Mouse (Mus musculus): ENCODE results near the gene Fgd6. TPM values are rescaled to one million over a fixed set of nuclear protein-coding genes. Genes with fewer than 3 reads are reported as not detected.

The Fgd6 gene
- polyA plus RNA-seq, 1 experiment, result 5.3 TPM

DNA sequence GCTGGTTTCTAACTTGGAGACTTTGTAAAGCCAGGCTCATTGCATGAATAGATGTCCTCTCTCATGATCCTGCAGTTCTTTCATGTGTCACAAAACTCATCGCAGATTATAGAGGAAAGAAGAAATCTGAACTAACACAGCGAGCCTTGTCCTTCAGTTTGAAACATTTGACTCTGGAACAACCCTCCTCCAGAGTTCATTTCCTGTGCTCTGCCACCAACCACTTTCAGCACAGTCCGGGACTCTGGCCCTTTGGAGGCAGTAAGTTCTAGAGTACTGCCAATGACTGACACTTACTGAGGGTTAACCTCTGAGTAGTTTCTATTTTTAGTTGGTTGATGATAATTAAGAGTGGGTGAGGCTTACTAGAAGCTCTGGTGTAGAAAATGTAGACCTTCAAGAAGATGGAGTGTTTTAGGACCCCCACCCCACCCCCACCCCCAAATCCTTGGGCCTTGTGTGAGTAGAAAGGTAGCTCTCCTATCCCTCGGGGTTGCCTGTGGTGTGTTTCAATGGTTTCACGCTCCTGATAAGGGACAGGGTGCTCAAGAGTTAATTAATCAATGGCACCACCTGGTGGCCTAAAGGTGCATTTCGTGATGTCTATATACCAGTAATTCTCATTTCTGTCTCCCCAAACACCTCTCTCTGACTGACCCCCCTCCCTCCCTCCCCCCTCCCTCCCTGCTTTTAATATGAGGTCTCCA is 80.2 kb downstream of the Fgd6 start:
- Histone ChIP-seq H3K4me3 (ENCODE audit: low read depth, low read length) (no peak overlapping the region), H3K9ac (ENCODE audit: low read depth, poor library complexity, severe bottlenecking) (no peak overlapping the region), H3K27me3 (ENCODE audit: control insufficient read depth, insufficient read depth, low read length, poor library complexity, severe bottlenecking) (no peaks in the 10 kb centered on the region; the same call in 1 of the 2 replicates), H3K9me3 (replicated peaks; ENCODE audit: control insufficient read depth, insufficient read depth, low read length, poor library complexity, severe bottlenecking) (no peaks in the 10 kb centered on the region), H3K4me1 (ENCODE audit: control insufficient read depth, insufficient read depth, low read length) (no peaks in the 10 kb centered on the region), H3K27ac (ENCODE audit: insufficient read depth, low read length) (no peak overlapping the region), H3K36me3 (ENCODE audit: control insufficient read depth, insufficient read depth, low read length, poor library complexity, severe bottlenecking) (no peaks in the 10 kb centered on the region)
- TF ChIP-seq CTCF (IDR thresholded peaks at IDR 0.05; ENCODE audit: low read depth, low read length) (no peak), POLR2A (IDR thresholded peaks at IDR 0.05; ENCODE audit: insufficient read depth, low read length) (no peak), EP300 (IDR thresholded peaks at IDR 0.05; ENCODE audit: insufficient read depth, low read depth, low read length) (no peak)

DNA sequence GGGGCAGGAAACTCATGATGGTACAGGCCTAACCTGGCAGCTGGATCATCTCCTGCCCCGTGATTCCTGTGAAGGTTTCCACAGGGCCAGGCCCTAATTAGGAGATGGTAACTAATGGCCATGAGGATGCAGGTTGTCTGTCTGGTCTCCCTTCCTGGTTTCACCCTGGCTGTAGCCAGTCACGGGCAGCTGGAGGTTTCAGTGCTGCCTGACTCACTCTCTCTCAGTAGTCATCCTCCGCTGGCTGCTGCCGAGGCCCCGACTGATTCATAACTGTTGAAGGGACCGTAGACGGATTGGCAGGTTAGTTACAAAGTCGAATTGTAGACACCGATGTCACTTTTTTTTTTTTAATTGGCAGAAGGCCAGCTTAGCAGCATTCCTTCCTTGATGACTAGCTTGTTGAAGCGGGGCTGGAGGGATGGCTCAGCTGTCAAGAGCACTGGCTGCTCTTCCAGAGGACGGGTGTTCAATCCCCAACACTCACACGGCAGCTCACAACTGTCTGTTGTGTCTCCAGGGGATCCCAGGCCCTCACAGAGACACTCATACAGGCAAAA is 81.1 kb downstream of the Fgd6 start:
- Histone ChIP-seq H3K9ac (ENCODE audit: low read depth, poor library complexity, severe bottlenecking) (no peak overlapping the region), H3K36me3 (ENCODE audit: control insufficient read depth, insufficient read depth, low read length, poor library complexity, severe bottlenecking) (no peaks in the 10 kb centered on the region), H3K4me3 (ENCODE audit: low read depth, low read length) (no peak overlapping the region), H3K4me1 (ENCODE audit: control insufficient read depth, insufficient read depth, low read length) (no peaks in the 10 kb centered on the region), H3K9me3 (replicated peaks; ENCODE audit: control insufficient read depth, insufficient read depth, low read length, poor library complexity, severe bottlenecking) (no peaks in the 10 kb centered on the region), H3K27ac (ENCODE audit: insufficient read depth, low read length) (no peak overlapping the region), H3K27me3 (ENCODE audit: control insufficient read depth, insufficient read depth, low read length, poor library complexity, severe bottlenecking) (no peaks in the 10 kb centered on the region; the same call in 1 of the 2 replicates)
- no peak for TF ChIP-seq POLR2A (IDR thresholded peaks at IDR 0.05; ENCODE audit: insufficient read depth, low read length)

DNA sequence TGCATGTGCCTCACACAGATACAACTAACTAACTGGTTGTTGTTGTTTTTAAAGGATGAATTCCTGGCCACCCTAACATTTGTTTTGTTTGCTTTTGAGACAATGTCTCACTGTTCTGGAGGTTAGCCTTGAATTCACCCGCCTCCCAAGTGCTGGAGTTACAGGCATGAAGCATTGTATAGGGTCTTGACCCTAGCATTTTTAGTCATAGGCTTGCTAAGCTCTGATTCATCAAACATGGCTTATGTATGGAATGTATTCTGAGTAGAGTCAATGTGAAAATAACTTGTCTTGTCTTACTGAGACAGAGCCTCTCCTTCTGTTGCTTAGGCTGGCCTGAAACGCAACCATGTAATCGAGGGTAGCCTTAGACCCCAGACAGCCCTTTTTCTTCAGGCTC is 82.1 kb downstream of the Fgd6 start:
- no peaks in the 10 kb centered on the region for H3K9me3 ChIP-seq (replicated peaks; ENCODE audit: control insufficient read depth, insufficient read depth, low read length, poor library complexity, severe bottlenecking)
- no peaks in the 10 kb centered on the region for H3K27me3 ChIP-seq (ENCODE audit: control insufficient read depth, insufficient read depth, low read length, poor library complexity, severe bottlenecking)
- H3K27ac ChIP-seq (ENCODE audit: insufficient read depth, low read length), result no peak overlapping the region
- no peak overlapping the region for H3K4me3 ChIP-seq (ENCODE audit: low read depth, low read length)
- H3K36me3 ChIP-seq (ENCODE audit: control insufficient read depth, insufficient read depth, low read length, poor library complexity, severe bottlenecking), result no peaks in the 10 kb centered on the region
- no peak for TF ChIP-seq CTCF (IDR thresholded peaks at IDR 0.05; ENCODE audit: low read depth, low read length)
- no peak for TF ChIP-seq EP300 (IDR thresholded peaks at IDR 0.05; ENCODE audit: insufficient read depth, low read depth, low read length)
- TF ChIP-seq POLR2A (IDR thresholded peaks at IDR 0.05; ENCODE audit: insufficient read depth, low read length), result no peak
- no peak overlapping the region for H3K9ac ChIP-seq (ENCODE audit: low read depth, poor library complexity, severe bottlenecking)
- H3K4me1 ChIP-seq (ENCODE audit: control insufficient read depth, insufficient read depth, low read length), result no peaks in the 10 kb centered on the region

DNA sequence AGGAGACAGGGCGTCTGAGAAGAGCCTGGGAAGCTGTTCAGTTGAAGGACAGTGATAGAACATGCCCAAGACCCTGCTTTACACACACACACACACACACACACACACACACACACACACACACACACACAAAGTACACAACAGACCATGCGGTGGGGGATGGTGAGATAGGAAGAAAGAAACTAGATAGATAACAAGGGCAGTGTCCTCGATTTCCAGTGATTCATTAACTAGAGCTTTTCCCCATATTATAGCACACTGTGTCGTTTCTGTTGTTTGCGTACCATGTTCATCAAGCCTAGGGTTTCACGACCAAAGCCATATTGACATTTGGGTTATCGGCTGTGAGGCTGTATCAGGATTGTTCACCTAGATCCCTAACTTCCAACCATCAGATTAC is 83.2 kb downstream of the Fgd6 start:
- Histone ChIP-seq H3K9me3 (replicated peaks; ENCODE audit: control insufficient read depth, insufficient read depth, low read length, poor library complexity, severe bottlenecking) (no peaks in the 10 kb centered on the region), H3K4me1 (ENCODE audit: control insufficient read depth, insufficient read depth, low read length) (no peaks in the 10 kb centered on the region), H3K27ac (ENCODE audit: insufficient read depth, low read length) (no peak overlapping the region), H3K4me3 (ENCODE audit: low read depth, low read length) (no peak overlapping the region), H3K27me3 (ENCODE audit: control insufficient read depth, insufficient read depth, low read length, poor library complexity, severe bottlenecking) (no peaks in the 10 kb centered on the region), H3K9ac (ENCODE audit: low read depth, poor library complexity, severe bottlenecking) (no peak overlapping the region), H3K36me3 (ENCODE audit: control insufficient read depth, insufficient read depth, low read length, poor library complexity, severe bottlenecking) (no peaks in the 10 kb centered on the region)
- TF ChIP-seq CTCF (IDR thresholded peaks at IDR 0.05; ENCODE audit: low read depth, low read length) (no peak), POLR2A (IDR thresholded peaks at IDR 0.05; ENCODE audit: insufficient read depth, low read length) (no peak), EP300 (IDR thresholded peaks at IDR 0.05; ENCODE audit: insufficient read depth, low read depth, low read length) (no peak)

DNA sequence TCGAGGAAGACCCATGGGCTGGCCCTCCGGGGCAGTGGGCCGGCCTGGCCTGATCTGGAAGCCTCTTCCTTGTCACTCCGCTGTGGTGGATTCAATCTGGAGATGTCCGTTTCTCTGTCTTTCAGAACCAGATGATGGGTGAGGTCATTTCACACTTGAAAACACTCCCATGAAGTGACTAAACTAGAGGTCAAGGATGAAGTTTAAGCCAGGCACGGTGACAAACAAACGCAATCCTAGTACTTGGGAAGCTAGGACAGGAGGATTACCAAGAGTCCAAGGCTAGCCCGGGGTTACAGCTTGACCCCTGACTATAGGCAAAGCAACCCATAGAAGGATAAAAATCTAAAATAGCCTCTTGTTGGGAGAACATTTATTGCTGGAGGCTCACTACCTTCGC is 84.9 kb downstream of the Fgd6 start:
- H3K36me3 ChIP-seq (ENCODE audit: control insufficient read depth, insufficient read depth, low read length, poor library complexity, severe bottlenecking), result no peaks in the 10 kb centered on the region

DNA sequence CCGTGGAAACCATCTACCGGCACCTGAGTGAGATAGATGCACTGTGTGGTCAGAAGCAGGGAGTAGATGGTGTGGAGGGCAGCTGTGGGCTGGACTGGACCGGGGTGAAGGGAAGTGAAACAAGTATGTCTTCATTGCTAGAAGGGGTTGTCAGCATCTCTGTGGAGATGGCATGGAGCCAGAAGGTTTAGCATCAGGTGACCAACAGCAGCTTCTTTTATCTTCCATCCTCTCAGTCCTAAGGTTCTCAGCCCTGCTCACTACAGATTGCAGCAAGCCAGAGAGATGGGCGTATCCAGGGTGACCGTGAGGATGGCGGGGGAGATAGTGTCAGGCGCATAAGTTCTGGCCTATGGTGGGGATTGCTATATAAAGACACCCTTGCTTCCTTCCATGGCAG is 86.8 kb downstream of the Fgd6 start:
- H3K4me3 ChIP-seq (ENCODE audit: low read depth, low read length), result no peak overlapping the region
- H3K9ac ChIP-seq (ENCODE audit: low read depth, poor library complexity, severe bottlenecking), result no peak overlapping the region
- no peaks in the 10 kb centered on the region for H3K9me3 ChIP-seq (replicated peaks; ENCODE audit: control insufficient read depth, insufficient read depth, low read length, poor library complexity, severe bottlenecking)
- TF ChIP-seq EP300 (IDR thresholded peaks at IDR 0.05; ENCODE audit: insufficient read depth, low read depth, low read length) (no peak), CTCF (IDR thresholded peaks at IDR 0.05; ENCODE audit: low read depth, low read length) (no peak), POLR2A (IDR thresholded peaks at IDR 0.05; ENCODE audit: insufficient read depth, low read length) (no peak)
- H3K27ac ChIP-seq (ENCODE audit: insufficient read depth, low read length), result no peak overlapping the region
- H3K36me3 ChIP-seq (ENCODE audit: control insufficient read depth, insufficient read depth, low read length, poor library complexity, severe bottlenecking), result no peaks in the 10 kb centered on the region
- H3K27me3 ChIP-seq (ENCODE audit: control insufficient read depth, insufficient read depth, low read length, poor library complexity, severe bottlenecking), result no peaks in the 10 kb centered on the region
- H3K4me1 ChIP-seq (ENCODE audit: control insufficient read depth, insufficient read depth, low read length), result no peaks in the 10 kb centered on the region

More for the DNA sequence above, 84.9 kb downstream of the Fgd6 start:
- no peak overlapping the region for H3K27ac ChIP-seq (ENCODE audit: insufficient read depth, low read length)
- H3K4me3 ChIP-seq (ENCODE audit: low read depth, low read length), result no peak overlapping the region
- H3K27me3 ChIP-seq (ENCODE audit: control insufficient read depth, insufficient read depth, low read length, poor library complexity, severe bottlenecking), result no peaks in the 10 kb centered on the region
- no peak overlapping the region for H3K9ac ChIP-seq (ENCODE audit: low read depth, poor library complexity, severe bottlenecking)
- TF ChIP-seq CTCF (IDR thresholded peaks at IDR 0.05; ENCODE audit: low read depth, low read length) (no peak), POLR2A (IDR thresholded peaks at IDR 0.05; ENCODE audit: insufficient read depth, low read length) (no peak), EP300 (IDR thresholded peaks at IDR 0.05; ENCODE audit: insufficient read depth, low read depth, low read length) (no peak)
- H3K4me1 ChIP-seq (ENCODE audit: control insufficient read depth, insufficient read depth, low read length), result no peaks in the 10 kb centered on the region
- H3K9me3 ChIP-seq (replicated peaks; ENCODE audit: control insufficient read depth, insufficient read depth, low read length, poor library complexity, severe bottlenecking), result no peaks in the 10 kb centered on the region

Data from ES-Bruce4 (cell line).